Mouse (Mus musculus): Measurements from ENCODE around the gene Hectd4.
"Not testable (repeated sequence)": the region's sequence is repeated elsewhere in the genome, so short reads cannot be mapped to it uniquely, and the experiment has no call there.

Gene Hectd4

GRCm38 (mm10) chr5:121343997-121344396 lies 124.0 kb downstream of the Hectd4 start:
- no peak for DNase-seq (ENCODE audit: low read depth, low spot score)

GRCm38 (mm10) chr5:121359229-121359628 lies 139.2 kb downstream of the Hectd4 start:
- DNase-seq (ENCODE audit: low read depth, low spot score), result no peak

- DNase-seq (ENCODE audit: low read depth, low spot score), result no peak
Measured at GRCm38 (mm10) chr5:121361696-121362095, 141.7 kb downstream of the Hectd4 start.

GRCm38 (mm10) chr5:121363441-121363840 lies 143.4 kb downstream of the Hectd4 start:
- no peak for DNase-seq (ENCODE audit: low read depth, low spot score)

- DNase-seq (ENCODE audit: low read depth, low spot score), result no peak
Measured at GRCm38 (mm10) chr5:121366449-121367225, 146.6 kb downstream of the Hectd4 start.

- DNase-seq (ENCODE audit: low read depth, low spot score), result no peak
Measured at GRCm38 (mm10) chr5:121367255-121367654, 147.2 kb downstream of the Hectd4 start.

- DNase-seq (ENCODE audit: low read depth, low spot score), result no peak
Measured at GRCm38 (mm10) chr5:121371712-121372111, 151.7 kb downstream of the Hectd4 start.

GRCm38 (mm10) chr5:121374790-121375189 lies 154.8 kb downstream of the Hectd4 start:
- DNase-seq (ENCODE audit: low read depth, low spot score), result no peak

GRCm38 (mm10) chr5:121376972-121377371 lies 157.0 kb downstream of the Hectd4 start:
- not testable (repeated sequence) for DNase-seq (ENCODE audit: low read depth, low spot score)

GRCm38 (mm10) chr5:121378678-121379256 lies 158.7 kb downstream of the Hectd4 start:
- DNase-seq (ENCODE audit: low read depth, low spot score), result no peak

- DNase-seq (ENCODE audit: low read depth, low spot score), result no peak
Measured at GRCm38 (mm10) chr5:121380692-121381091, 160.7 kb downstream of the Hectd4 start.

GRCm38 (mm10) chr5:121383857-121384756 lies 164.1 kb downstream of the Hectd4 start:
- DNase-seq (ENCODE audit: low read depth, low spot score), result no peak

- peak; percentile 52 for DNase-seq (ENCODE audit: low read depth, low spot score)
Measured at GRCm38 (mm10) chr5:121384757-121385460, 164.9 kb downstream of the Hectd4 start.

- peak; percentile 81 for DNase-seq (ENCODE audit: low read depth, low spot score)
Measured at GRCm38 (mm10) chr5:121385461-121386119, 165.6 kb downstream of the Hectd4 start, which contains the start of gene Trafd1. Trafd1 (minus strand) TSS chr5:121385632.

GRCm38 (mm10) chr5:121386120-121386909 lies 166.3 kb downstream of the Hectd4 start:
- DNase-seq (ENCODE audit: low read depth, low spot score), result no peak

GRCm38 (mm10) chr5:121387126-121387525 lies 167.1 kb downstream of the Hectd4 start:
- no peak for DNase-seq (ENCODE audit: low read depth, low spot score)

GRCm38 (mm10) chr5:121389106-121389505 lies 169.1 kb downstream of the Hectd4 start:
- DNase-seq (ENCODE audit: low read depth, low spot score), result no peak

GRCm38 (mm10) chr5:121389691-121390090 lies 169.7 kb downstream of the Hectd4 start:
- DNase-seq (ENCODE audit: low read depth, low spot score), result no peak

- peak; percentile 48 for DNase-seq (ENCODE audit: low read depth, low spot score)
Measured at GRCm38 (mm10) chr5:121392667-121393380, 172.8 kb downstream of the Hectd4 start.
